Mouse (Mus musculus) brown adipose tissue, adult 24 weeks (tissue): Measurements from ENCODE around the gene Dhx32. TPM values are rescaled to one million over a fixed set of nuclear protein-coding genes. Genes with fewer than 3 reads are reported as not detected.

Source experiments
- H3K27ac ChIP-seq: fragments of 200-500 bp; replicated peaks from 2 replicates; pipeline ENCODE4 v1.5.1; 2012; ENCODE audit warnings: low read depth, mild to moderate bottlenecking, low read length
- H3K4me1 ChIP-seq: fragments of 200-500 bp; 2 replicates; pipeline ENCODE4 v1.6.1; 2012; ENCODE audit warnings: low read length, mixed read lengths; ENCODE audit not compliant: control insufficient read depth, insufficient read depth, insufficient read length
- H3K4me3 ChIP-seq: fragments of 200-500 bp; 2 replicates; pipeline ENCODE4 v1.5.1; 2012; ENCODE audit warnings: low read depth, mild to moderate bottlenecking, low read length, moderate library complexity; ENCODE audit not compliant: insufficient read depth
- polyA plus RNA-seq: library from polyadenylated mRNA; stranded (reverse); fragments of >200 nt; gene quantifications from 2 replicates; pipeline ENCODE4 v1.2.4, GENCODE M21; 2012; ENCODE audit not compliant: missing spikeins, insufficient read depth, insufficient read length

The Dhx32 gene
- polyA plus RNA-seq, 1 experiment, result 47.2 TPM

DNA sequence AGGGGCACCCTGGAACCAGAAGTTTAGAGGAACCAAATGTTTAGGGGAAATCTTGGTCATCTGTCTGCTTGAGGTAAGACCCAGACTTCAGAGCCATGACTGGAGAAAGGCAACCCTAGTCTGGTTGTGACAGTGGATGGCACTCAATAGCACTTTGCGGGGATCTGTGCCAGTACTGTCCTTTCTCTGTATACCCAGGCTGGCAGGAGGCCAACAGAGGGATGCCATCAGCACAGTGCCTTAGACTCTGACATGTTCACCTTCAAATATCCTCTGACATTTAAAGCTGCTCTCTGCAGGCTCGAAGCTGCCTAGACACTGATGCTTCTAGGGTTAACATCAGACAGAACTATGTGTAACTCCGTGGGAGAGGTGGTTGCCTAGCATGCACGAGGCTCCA, 103.1 kb downstream of the Dhx32 start:
- H3K4me3 ChIP-seq, result no peak overlapping the region
- no peak overlapping the region for H3K27ac ChIP-seq

DNA sequence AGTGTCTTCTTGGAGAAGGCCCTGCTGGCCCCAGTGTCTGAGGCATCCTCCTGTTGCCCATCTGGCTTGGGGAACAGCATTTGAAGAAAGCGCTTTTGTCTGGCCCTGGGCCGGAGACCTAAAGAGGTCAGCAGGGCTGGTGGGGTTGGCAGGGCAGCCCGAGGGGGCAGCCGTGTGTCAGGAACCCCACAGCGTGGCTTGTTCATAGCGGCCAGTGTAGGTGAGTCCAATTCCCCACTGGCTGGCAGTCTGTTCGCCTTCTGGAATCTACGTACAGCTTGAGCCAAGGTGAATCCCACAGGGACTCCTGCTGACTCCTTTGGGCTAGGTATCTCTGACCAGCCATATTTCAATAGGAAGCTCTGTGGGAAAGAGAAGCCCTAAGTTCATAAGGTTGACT, 103.8 kb downstream of the Dhx32 start:
- no peak overlapping the region for H3K27ac ChIP-seq
- H3K4me3 ChIP-seq, result no peak overlapping the region
- no peaks in the 10 kb centered on the region for H3K4me1 ChIP-seq

More for the DNA sequence above, 103.1 kb downstream of the Dhx32 start:
- no peaks in the 10 kb centered on the region for H3K4me1 ChIP-seq

DNA sequence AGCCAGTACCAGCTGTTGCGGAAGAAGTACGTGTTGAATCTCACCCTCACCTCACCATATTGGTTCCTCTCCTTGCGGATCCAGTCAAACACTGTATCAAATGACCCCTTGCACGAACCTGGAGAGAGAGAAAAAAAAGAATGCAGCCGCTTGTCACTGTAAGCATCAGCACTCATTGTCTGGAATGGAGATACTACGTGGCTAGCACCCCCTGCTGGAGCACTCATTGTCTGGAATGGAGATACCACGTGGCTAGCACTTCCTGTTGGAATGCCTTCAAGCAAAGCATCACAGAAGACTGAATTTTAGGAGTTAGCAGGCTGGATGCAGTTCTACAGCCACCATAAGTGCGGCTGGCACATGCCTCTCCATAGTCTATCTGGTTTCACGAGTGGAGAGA, 106.5 kb downstream of the Dhx32 start:
- H3K4me3 ChIP-seq, result no peak overlapping the region
- no peaks in the 10 kb centered on the region for H3K4me1 ChIP-seq
- no peak overlapping the region for H3K27ac ChIP-seq

Other genes with a start within 250 kb of the Dhx32 start
- not detected in 2 replicates for gene Tex36, start 180.6 kb downstream of the Dhx32 start, polyA plus RNA-seq
- gene Edrf1, start 145.2 kb downstream of the Dhx32 start, polyA plus RNA-seq, result 5.7 and 8.6 TPM in 2 replicates
- gene Mmp21, start 102.7 kb downstream of the Dhx32 start, polyA plus RNA-seq, result not detected in 2 replicates
- gene Bccip, start 73.4 kb downstream of the Dhx32 start, polyA plus RNA-seq, result 87.9 and 88.5 TPM in 2 replicates
- 26.6 and 35.8 TPM in 2 replicates for gene Uros, start 72.7 kb downstream of the Dhx32 start, polyA plus RNA-seq
- not detected in 2 replicates for gene Fank1, start 5.9 kb downstream of the Dhx32 start, polyA plus RNA-seq